Mouse (Mus musculus): ENCODE data around the gene Neu4. TPM values are rescaled to one million over a fixed set of nuclear protein-coding genes. Genes with fewer than 3 reads are reported as not detected.
"Not testable (repeated sequence)": the region's sequence is repeated elsewhere in the genome, so short reads cannot be mapped to it uniquely, and the experiment has no call there.

Neu4 gene
- total RNA-seq (2021) = not detected
- 0.06 TPM in 1 of 2 replicates, not detected in the other for polyA plus RNA-seq (2012; rRNA removed)
- long read RNA-seq = 0 reads

DNA sequence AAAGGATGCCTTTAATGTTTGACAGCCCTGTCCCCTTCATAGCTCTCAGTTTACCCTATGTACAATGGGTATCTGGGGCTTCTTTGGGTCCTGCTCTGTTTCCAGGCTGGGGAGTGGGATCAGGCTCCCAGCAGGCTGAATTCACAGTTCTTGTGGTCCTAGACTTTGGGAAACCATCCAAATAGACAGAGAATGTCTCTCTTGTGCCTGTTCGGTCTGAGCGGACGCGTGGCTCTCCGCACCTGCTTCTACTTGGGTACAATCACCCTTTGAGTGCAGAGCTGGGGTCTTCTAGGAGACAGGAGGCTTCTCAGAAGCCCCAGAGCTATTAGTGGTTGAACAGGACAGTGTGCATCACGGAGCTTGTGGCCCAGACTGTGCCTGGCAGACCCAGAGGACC, at the start of gene Neu4:
Gene Neu4, plus strand, starts transcription at position 301 of the 400 bp plus-strand sequence.
- H3K4me3 ChIP-seq = no peak within 1 kb of the TSS
- H3K79me2 ChIP-seq (replicated peaks; ENCODE audit: control insufficient read depth, insufficient read depth, low read length) = no peaks in the 10 kb centered on the region
- intact Hi-C loops (cut with DNase I) = no loop called here
- no peak for DNase-seq
- no peaks in the 10 kb centered on the region for H3K36me3 ChIP-seq (ENCODE audit: control insufficient read depth, insufficient read depth, low read length)
- H3K4me1 ChIP-seq (ENCODE audit: control insufficient read depth, insufficient read depth, low read length) = no peaks in the 10 kb centered on the region
- TF ChIP-seq POLR2A (IDR thresholded peaks at IDR 0.05; ENCODE audit: insufficient read depth, low read depth, low read length) (no peak), CTCF (IDR thresholded peaks at IDR 0.05) (no peak), EP300 (IDR thresholded peaks at IDR 0.05; ENCODE audit: insufficient read depth, low read depth, low read length) (no peak)
- no peak within 1 kb of the TSS for H3K9ac ChIP-seq (ENCODE audit: low read depth, low read length)
- WGBS = 86% methylated on average over 6 of the region's 6 CpGs
- H3K27ac ChIP-seq = no peak within 1 kb of the TSS
- no peaks in the 10 kb centered on the region for H3K27me3 ChIP-seq (ENCODE audit: control insufficient read depth, insufficient read depth, low read length)

DNA sequence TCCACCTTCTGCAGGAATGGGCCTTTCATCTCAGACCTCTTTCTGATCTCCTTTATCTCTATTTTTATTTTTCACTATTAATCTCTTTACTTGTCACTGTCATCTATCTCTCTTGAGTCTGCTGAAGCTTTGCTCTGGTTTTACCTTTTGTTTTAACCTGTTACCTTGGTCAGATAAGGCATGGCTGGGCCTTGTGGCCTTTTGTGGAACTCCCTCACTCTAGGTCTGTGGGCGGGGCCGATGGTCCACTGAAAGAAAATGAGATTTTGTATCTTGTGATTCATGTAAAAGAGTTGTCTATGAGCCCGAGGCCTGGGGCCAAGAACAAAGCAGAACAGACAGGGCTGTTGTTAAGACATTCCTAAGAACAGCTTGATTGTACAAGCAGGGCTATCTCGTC, 49.5 kb upstream of the Neu4 start:
- H3K4me3 ChIP-seq; H3K4me1 ChIP-seq (ENCODE audit: control insufficient read depth, insufficient read depth, low read length); H3K9ac ChIP-seq (ENCODE audit: low read depth, low read length); H3K27ac ChIP-seq; H3K79me2 ChIP-seq (replicated peaks; ENCODE audit: control insufficient read depth, insufficient read depth, low read length); intact Hi-C loops (cut with DNase I); H3K27me3 ChIP-seq (ENCODE audit: control insufficient read depth, insufficient read depth, low read length); DNase-seq; H3K36me3 ChIP-seq (ENCODE audit: control insufficient read depth, insufficient read depth, low read length): not testable (repeated sequence)
- WGBS = no CpG with 5 or more reads among the region's 4 CpGs

DNA sequence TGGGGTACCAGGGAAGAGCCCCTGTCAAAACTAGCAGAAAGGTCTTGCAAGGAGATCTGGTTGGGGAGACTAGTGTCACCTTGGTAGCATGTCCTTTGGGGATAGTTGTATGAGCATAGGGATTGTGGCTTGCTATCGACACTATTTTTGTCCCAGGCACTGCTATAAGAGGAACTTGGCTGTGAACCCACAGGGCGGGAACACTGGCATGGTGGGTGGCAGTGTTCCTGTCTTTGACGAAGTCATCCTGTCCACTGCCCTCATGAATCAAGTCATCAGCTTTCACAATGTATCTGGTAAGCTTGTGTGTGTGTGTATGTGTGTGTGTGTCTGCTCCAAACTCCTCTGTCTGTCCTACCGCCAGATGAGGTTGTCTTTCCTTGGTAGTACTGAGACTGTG, 44.5 kb upstream of the Neu4 start:
- WGBS = 26% methylated on average over 2 of the region's 4 CpGs
- H3K36me3 ChIP-seq (ENCODE audit: control insufficient read depth, insufficient read depth, low read length); H3K4me3 ChIP-seq; H3K27me3 ChIP-seq (ENCODE audit: control insufficient read depth, insufficient read depth, low read length); H3K79me2 ChIP-seq (replicated peaks; ENCODE audit: control insufficient read depth, insufficient read depth, low read length); H3K27ac ChIP-seq; intact Hi-C loops (cut with DNase I); H3K4me1 ChIP-seq (ENCODE audit: control insufficient read depth, insufficient read depth, low read length); H3K9ac ChIP-seq (ENCODE audit: low read depth, low read length); DNase-seq: not testable (repeated sequence)

DNA sequence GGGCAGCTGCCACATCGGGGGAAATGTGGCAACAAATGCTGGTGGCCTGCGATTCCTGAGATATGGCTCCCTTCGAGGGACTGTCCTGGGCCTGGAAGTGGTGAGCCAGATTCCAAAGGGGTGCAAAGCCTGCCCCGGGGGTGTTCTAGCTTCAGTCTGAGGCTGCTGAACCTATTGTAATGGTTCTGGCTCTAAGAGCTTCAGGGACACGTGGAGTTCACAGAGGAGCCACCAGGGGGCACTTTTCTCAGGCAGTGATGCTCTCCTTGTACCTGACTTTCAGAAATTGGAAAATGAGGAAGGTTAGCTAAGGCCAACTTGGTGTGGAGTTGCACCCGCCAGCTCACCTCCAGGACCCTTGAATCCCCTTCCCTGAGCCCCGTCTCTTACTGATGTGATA, 42.0 kb upstream of the Neu4 start:
- intact Hi-C loops (cut with DNase I); H3K27me3 ChIP-seq (ENCODE audit: control insufficient read depth, insufficient read depth, low read length); H3K36me3 ChIP-seq (ENCODE audit: control insufficient read depth, insufficient read depth, low read length); H3K4me1 ChIP-seq (ENCODE audit: control insufficient read depth, insufficient read depth, low read length); H3K79me2 ChIP-seq (replicated peaks; ENCODE audit: control insufficient read depth, insufficient read depth, low read length); H3K9ac ChIP-seq (ENCODE audit: low read depth, low read length); H3K4me3 ChIP-seq; H3K27ac ChIP-seq; DNase-seq: not testable (repeated sequence)
- no CpG with 5 or more reads among the region's 7 CpGs for WGBS

DNA sequence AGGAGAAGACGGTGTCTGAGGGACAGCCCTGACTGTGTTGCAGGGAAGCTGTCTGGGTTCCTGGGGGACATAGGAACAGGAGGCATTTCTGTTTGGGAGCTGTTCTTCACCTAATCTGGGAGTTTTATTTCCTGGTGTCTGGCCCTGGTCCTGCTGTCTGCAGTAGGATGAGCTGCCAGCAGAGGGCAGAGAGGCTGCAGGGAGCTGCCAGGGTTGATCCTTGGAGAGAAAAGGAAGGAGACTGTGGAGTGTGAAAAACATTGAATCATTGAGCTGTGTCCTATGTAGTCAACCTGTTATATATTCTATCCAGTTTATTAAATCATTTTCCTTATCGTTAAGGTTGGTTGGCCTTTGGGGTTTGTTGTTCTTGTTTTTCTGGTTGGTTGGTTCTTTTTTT, 39.3 kb upstream of the Neu4 start:
- not testable (repeated sequence) for H3K27me3 ChIP-seq (ENCODE audit: control insufficient read depth, insufficient read depth, low read length); DNase-seq; H3K79me2 ChIP-seq (replicated peaks; ENCODE audit: control insufficient read depth, insufficient read depth, low read length); H3K4me3 ChIP-seq; H3K4me1 ChIP-seq (ENCODE audit: control insufficient read depth, insufficient read depth, low read length); H3K27ac ChIP-seq; H3K36me3 ChIP-seq (ENCODE audit: control insufficient read depth, insufficient read depth, low read length); H3K9ac ChIP-seq (ENCODE audit: low read depth, low read length)
- intact Hi-C loops (cut with DNase I) = loop anchor here (10.0 kb wide), 1 partner anchor 94 kb away; no protein-coding TSS in a partner anchor
- WGBS = 33% methylated on average over 1 of the region's 2 CpGs

DNA sequence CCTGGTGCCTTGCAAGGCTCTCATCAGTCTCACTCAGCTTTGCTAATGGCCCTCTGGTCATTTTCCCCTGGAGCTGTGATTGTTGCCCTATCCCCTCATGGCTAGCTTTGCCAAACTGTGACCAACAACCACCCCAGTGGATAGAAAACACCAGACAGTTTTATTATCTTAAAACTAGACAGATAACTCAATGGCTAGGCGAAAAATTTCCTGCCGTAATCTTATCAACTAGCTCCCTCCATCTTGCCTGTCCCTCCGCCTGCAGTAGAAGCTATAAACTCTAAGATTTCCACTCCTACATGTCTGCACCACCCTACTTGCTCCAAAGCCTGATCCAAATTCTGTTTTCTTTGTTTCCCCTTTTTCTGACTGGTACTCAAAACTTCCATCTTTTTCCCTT, 34.1 kb upstream of the Neu4 start:
- no peaks in the 10 kb centered on the region for H3K79me2 ChIP-seq (replicated peaks; ENCODE audit: control insufficient read depth, insufficient read depth, low read length)
- no peak overlapping the region for H3K27ac ChIP-seq
- no peak for TF ChIP-seq POLR2A (IDR thresholded peaks at IDR 0.05; ENCODE audit: insufficient read depth, low read depth, low read length)
- no peak for TF ChIP-seq EP300 (IDR thresholded peaks at IDR 0.05; ENCODE audit: insufficient read depth, low read depth, low read length)
- no peak for TF ChIP-seq CTCF (IDR thresholded peaks at IDR 0.05)
- 51% methylated on average over 3 of the region's 3 CpGs for WGBS
- DNase-seq = peak in 1 of 2 experiments; percentile 1
- no peak overlapping the region for H3K9ac ChIP-seq (ENCODE audit: low read depth, low read length)
- intact Hi-C loops (cut with DNase I) = loop anchor here (10.0 kb wide), 1 partner anchor 89 kb away; no protein-coding TSS in a partner anchor
- no peaks in the 10 kb centered on the region for H3K27me3 ChIP-seq (ENCODE audit: control insufficient read depth, insufficient read depth, low read length)
- no peaks in the 10 kb centered on the region; the same call in 1 of the 2 replicates for H3K4me1 ChIP-seq (ENCODE audit: control insufficient read depth, insufficient read depth, low read length)
- H3K4me3 ChIP-seq = no peak overlapping the region
- no peaks in the 10 kb centered on the region for H3K36me3 ChIP-seq (ENCODE audit: control insufficient read depth, insufficient read depth, low read length)

DNA sequence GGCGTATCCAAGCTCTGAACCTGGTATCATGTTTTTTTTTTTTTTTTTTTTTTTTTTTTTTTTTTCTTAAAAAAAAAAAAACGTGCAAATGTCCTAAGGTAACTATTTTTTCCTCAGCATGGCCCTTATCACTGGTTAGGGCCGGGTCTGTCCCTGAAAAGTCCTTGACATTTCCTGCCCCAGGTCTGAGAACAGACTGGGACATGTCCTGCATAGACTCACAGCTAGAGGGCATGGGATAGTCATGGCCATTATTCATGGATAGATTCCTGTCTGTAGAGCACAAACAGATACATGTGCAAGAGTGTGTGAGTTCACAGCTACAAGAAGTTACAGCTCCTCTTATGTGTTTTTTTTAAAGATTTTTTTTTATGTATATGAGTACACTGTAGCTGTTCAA, 31.5 kb upstream of the Neu4 start:
- H3K27me3 ChIP-seq (ENCODE audit: control insufficient read depth, insufficient read depth, low read length) = no peaks in the 10 kb centered on the region
- no peak overlapping the region for H3K9ac ChIP-seq (ENCODE audit: low read depth, low read length)
- intact Hi-C loops (cut with DNase I) = loop anchor here (10.0 kb wide), 1 partner anchor 86 kb away; no protein-coding TSS in a partner anchor
- DNase-seq = no peak
- H3K4me1 ChIP-seq (ENCODE audit: control insufficient read depth, insufficient read depth, low read length) = no peaks in the 10 kb centered on the region; the same call in 1 of the 2 replicates
- H3K4me3 ChIP-seq = no peak overlapping the region
- no peaks in the 10 kb centered on the region for H3K36me3 ChIP-seq (ENCODE audit: control insufficient read depth, insufficient read depth, low read length)
- no peaks in the 10 kb centered on the region for H3K79me2 ChIP-seq (replicated peaks; ENCODE audit: control insufficient read depth, insufficient read depth, low read length)
- TF ChIP-seq EP300 (IDR thresholded peaks at IDR 0.05; ENCODE audit: insufficient read depth, low read depth, low read length) (no peak), CTCF (IDR thresholded peaks at IDR 0.05) (peak; percentile 26), POLR2A (IDR thresholded peaks at IDR 0.05; ENCODE audit: insufficient read depth, low read depth, low read length) (no peak)
- no peak overlapping the region for H3K27ac ChIP-seq
- 38% methylated on average over 3 of the region's 3 CpGs for WGBS

DNA sequence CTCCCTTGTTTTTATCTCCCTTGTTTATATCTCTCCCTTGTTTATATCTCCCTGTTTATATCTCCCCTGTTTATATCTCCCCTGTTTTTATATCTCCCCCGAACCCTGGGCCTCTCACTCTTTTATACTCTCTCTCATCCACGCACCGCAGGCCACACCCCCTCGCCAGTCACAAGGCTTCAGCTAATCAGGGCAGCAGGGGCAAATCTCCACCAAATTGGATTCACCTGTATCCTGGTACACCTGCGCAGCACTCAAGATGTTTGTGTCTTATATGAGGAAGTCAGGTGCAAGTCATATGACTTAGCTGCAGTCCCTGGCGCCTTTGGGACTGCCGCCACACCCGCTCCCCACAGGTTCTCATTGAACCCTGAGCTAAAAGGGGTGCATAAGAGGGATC, 30.0 kb upstream of the Neu4 start, which contains the start of gene Gal3st2c:
Gene Gal3st2c, plus strand, starts transcription at position 301 of the 400 bp plus-strand sequence.
- not testable (repeated sequence) for H3K4me3 ChIP-seq; H3K9ac ChIP-seq (ENCODE audit: low read depth, low read length); H3K36me3 ChIP-seq (ENCODE audit: control insufficient read depth, insufficient read depth, low read length); H3K79me2 ChIP-seq (replicated peaks; ENCODE audit: control insufficient read depth, insufficient read depth, low read length); H3K27me3 ChIP-seq (ENCODE audit: control insufficient read depth, insufficient read depth, low read length); H3K27ac ChIP-seq; DNase-seq; H3K4me1 ChIP-seq (ENCODE audit: control insufficient read depth, insufficient read depth, low read length)
- 92% methylated on average over 8 of the region's 8 CpGs for WGBS
- intact Hi-C loops (cut with DNase I) = loop anchor here (10.0 kb wide), 1 partner anchor 135 kb away; no protein-coding TSS in a partner anchor

DNA sequence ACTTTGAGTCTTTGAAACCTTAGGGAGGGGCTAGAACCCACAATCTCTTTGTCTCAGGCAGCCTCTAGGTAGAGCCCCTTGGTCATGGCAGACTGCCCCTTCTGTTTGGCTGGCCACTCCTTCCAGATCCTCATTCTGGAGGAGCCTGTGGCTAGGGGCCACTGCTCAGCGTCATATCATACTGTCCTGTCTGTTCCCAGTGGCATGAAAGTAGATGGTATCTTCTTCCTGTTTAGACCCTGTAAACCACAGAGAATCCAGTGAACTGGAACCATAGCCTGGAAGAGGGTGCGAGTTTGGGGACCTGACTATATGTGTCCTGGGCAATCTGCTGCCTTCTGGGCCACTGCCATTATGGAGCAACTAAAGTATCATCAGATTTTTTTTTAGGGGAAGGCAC, 29.2 kb upstream of the Neu4 start:
- WGBS = 67% methylated on average over 2 of the region's 2 CpGs
- H3K4me3 ChIP-seq; H3K9ac ChIP-seq (ENCODE audit: low read depth, low read length); H3K4me1 ChIP-seq (ENCODE audit: control insufficient read depth, insufficient read depth, low read length); DNase-seq; H3K36me3 ChIP-seq (ENCODE audit: control insufficient read depth, insufficient read depth, low read length); H3K27me3 ChIP-seq (ENCODE audit: control insufficient read depth, insufficient read depth, low read length); H3K79me2 ChIP-seq (replicated peaks; ENCODE audit: control insufficient read depth, insufficient read depth, low read length); H3K27ac ChIP-seq: not testable (repeated sequence)
- intact Hi-C loops (cut with DNase I) = loop anchor here (10.0 kb wide), 1 partner anchor 136 kb away; no protein-coding TSS in a partner anchor

Data from heart, adult 2 months (tissue).